Mouse (Mus musculus) adrenal gland, postnatal 14 days (tissue): Measurements from ENCODE around the gene Lig3. TPM values are rescaled to one million over a fixed set of nuclear protein-coding genes. Genes with fewer than 3 reads are reported as not detected.

Source experiments
- DNase-seq: peaks from one replicate; pipeline ENCODE4 v3.0.0; 2021; ENCODE audit warnings: mixed read lengths
- long read RNA-seq, 2 experiments: library from polyadenylated mRNA; stranded (forward); transcript quantifications; one replicate each; pipeline ENCODE4 v2.0.0; 2021
- total RNA-seq: library from RNA; stranded (reverse); gene quantifications from 2 replicates; pipeline ENCODE4 v1.2.3, GENCODE M21; 2021

The Lig3 gene
- 22.0 and 22.5 TPM in 2 replicates for total RNA-seq
- long read RNA-seq, experiment 1, full-length matches to known transcripts: 5 of 11 reads
- long read RNA-seq, experiment 1, partial matches to known transcripts: 3 of 11 reads
- long read RNA-seq, experiment 1, other reads (novel, unspliced or antisense): 3 of 11 reads
- long read RNA-seq, experiment 2, full-length matches to known transcripts: 8 of 12 reads
- long read RNA-seq, experiment 2, partial matches to known transcripts: 0 of 12 reads
- long read RNA-seq, experiment 2, other reads (novel, unspliced or antisense): 4 of 12 reads

GRCm38 (mm10) chr11:82780983-82781903 lies at the start of gene Lig3:
Gene Lig3, plus strand, starts transcription at chr11:82781108.
- peak; percentile 96 for DNase-seq

GRCm38 (mm10) chr11:82734227-82734626 lies 46.7 kb upstream of the Lig3 start:
- DNase-seq: no peak

GRCm38 (mm10) chr11:82739006-82739405 lies 41.9 kb upstream of the Lig3 start:
- DNase-seq: no peak

- peak; percentile 54 for DNase-seq
These were observed 34.8 kb upstream of the Lig3 start for GRCm38 (mm10) chr11:82746138-82746537.

- DNase-seq: no peak
These were observed 34.0 kb upstream of the Lig3 start for GRCm38 (mm10) chr11:82746857-82747366.

- DNase-seq: peak; percentile 32
These were observed 28.4 kb upstream of the Lig3 start for GRCm38 (mm10) chr11:82752349-82753115.

- no peak for DNase-seq
These were observed 25.0 kb upstream of the Lig3 start for GRCm38 (mm10) chr11:82755919-82756318.

- no peak for DNase-seq
These were observed 18.6 kb upstream of the Lig3 start for GRCm38 (mm10) chr11:82762286-82762829.

GRCm38 (mm10) chr11:82763261-82763660 lies 17.6 kb upstream of the Lig3 start:
- no peak for DNase-seq

- peak; percentile 97 for DNase-seq
These were observed 17.0 kb upstream of the Lig3 start, which contains the start of the genes Cct6b and Zfp830 for GRCm38 (mm10) chr11:82763742-82764437. Gene Cct6b, minus strand, starts transcription at chr11:82764321. Gene Zfp830, plus strand, starts transcription at chr11:82764345.

- DNase-seq: no peak
These were observed 16.4 kb upstream of the Lig3 start for GRCm38 (mm10) chr11:82764438-82764924.

- no peak for DNase-seq
These were observed 774 bp upstream of the Lig3 start for GRCm38 (mm10) chr11:82780134-82780533.

GRCm38 (mm10) chr11:82782197-82782596 lies 1.3 kb downstream of the Lig3 start:
- no peak for DNase-seq

- no peak for DNase-seq
These were observed 2.5 kb downstream of the Lig3 start for GRCm38 (mm10) chr11:82783453-82783852.

GRCm38 (mm10) chr11:82806656-82807055 lies 25.7 kb downstream of the Lig3 start:
- no peak for DNase-seq

GRCm38 (mm10) chr11:82807370-82807769 lies 26.5 kb downstream of the Lig3 start:
- no peak for DNase-seq

- DNase-seq: no peak
These were observed 27.6 kb downstream of the Lig3 start for GRCm38 (mm10) chr11:82808485-82808884.

GRCm38 (mm10) chr11:82819350-82819749 lies 38.4 kb downstream of the Lig3 start:
- peak; percentile 74 for DNase-seq

GRCm38 (mm10) chr11:82820788-82821456 lies 40.0 kb downstream of the Lig3 start:
- no peak for DNase-seq

- DNase-seq: no peak
These were observed 45.9 kb downstream of the Lig3 start for GRCm38 (mm10) chr11:82826818-82827217.
